Mouse (Mus musculus) testis, postnatal 14 days (tissue): ENCODE data around the gene Zranb3.
A peak's percentile ranks its signal among the peaks of the same experiment; 100 is the strongest.
"Not testable (repeated sequence)": the region's sequence is repeated elsewhere in the genome, so short reads cannot be mapped to it uniquely, and the experiment has no call there.

Source experiments
- DNase-seq: peaks from one replicate; pipeline ENCODE4 v3.0.0; 2021; ENCODE audit warnings: low spot score

Zranb3 gene

GRCm38 (mm10) chr1:127989876-127990731, 112.7 kb downstream of the Zranb3 start:
- peak; percentile 18 for DNase-seq

GRCm38 (mm10) chr1:127989387-127989786, 113.5 kb downstream of the Zranb3 start:
- DNase-seq: no peak

GRCm38 (mm10) chr1:127988246-127988645, 114.6 kb downstream of the Zranb3 start:
- no peak for DNase-seq

- no peak for DNase-seq
Measured at GRCm38 (mm10) chr1:127985391-127985790, 117.5 kb downstream of the Zranb3 start.

- DNase-seq: no peak
Measured at GRCm38 (mm10) chr1:127983274-127983993, 119.4 kb downstream of the Zranb3 start.

- DNase-seq: no peak
Measured at GRCm38 (mm10) chr1:127982268-127982667, 120.6 kb downstream of the Zranb3 start.

- no peak for DNase-seq
Measured at GRCm38 (mm10) chr1:127980911-127981559, 121.8 kb downstream of the Zranb3 start.

GRCm38 (mm10) chr1:127978125-127978524, 124.7 kb downstream of the Zranb3 start:
- no peak for DNase-seq

- no peak for DNase-seq
Measured at GRCm38 (mm10) chr1:127976106-127976505, 126.7 kb downstream of the Zranb3 start.

- DNase-seq: no peak
Measured at GRCm38 (mm10) chr1:127975676-127976075, 127.2 kb downstream of the Zranb3 start.

GRCm38 (mm10) chr1:127974082-127974481, 128.8 kb downstream of the Zranb3 start:
- DNase-seq: no peak

GRCm38 (mm10) chr1:127970870-127971269, 132.0 kb downstream of the Zranb3 start:
- no peak for DNase-seq

- no peak for DNase-seq
Measured at GRCm38 (mm10) chr1:127963326-127963725, 139.5 kb downstream of the Zranb3 start.

- DNase-seq: no peak
Measured at GRCm38 (mm10) chr1:127961140-127961539, 141.7 kb downstream of the Zranb3 start.

GRCm38 (mm10) chr1:127959312-127959718, 143.5 kb downstream of the Zranb3 start:
- DNase-seq: no peak

- DNase-seq: no peak
Measured at GRCm38 (mm10) chr1:127958801-127959200, 144.0 kb downstream of the Zranb3 start.

GRCm38 (mm10) chr1:127956524-127956923, 146.3 kb downstream of the Zranb3 start:
- no peak for DNase-seq

GRCm38 (mm10) chr1:127954800-127955199, 148.0 kb downstream of the Zranb3 start:
- no peak for DNase-seq

- not testable (repeated sequence) for DNase-seq
Measured at GRCm38 (mm10) chr1:127954198-127954597, 148.6 kb downstream of the Zranb3 start.

GRCm38 (mm10) chr1:127952276-127952675, 150.6 kb downstream of the Zranb3 start:
- DNase-seq: no peak

GRCm38 (mm10) chr1:127948748-127949147, 154.1 kb downstream of the Zranb3 start:
- no peak for DNase-seq

- DNase-seq: no peak
Measured at GRCm38 (mm10) chr1:127946615-127947249, 156.1 kb downstream of the Zranb3 start.
